Mouse (Mus musculus): ENCODE data around the gene Tex46.

GRCm38 (mm10) chr4:136595221-136595620, 15.0 kb upstream of the Tex46 start:
- no peak for TF ChIP-seq GATA1 (IDR thresholded peaks at IDR 0.05; ENCODE audit: borderline replicate concordance, low read length)
- TF ChIP-seq FLI1 (IDR thresholded peaks at IDR 0.05; ENCODE audit: low read length) = no peak

Data from megakaryocyte, embryonic 14.5 days (primary cell).